Mouse (Mus musculus) small intestine, adult 2 months (tissue): ENCODE measurements at regions not wholly inside any gene's neighbourhood (a gene's known extent, or its start where the extent isn't known, plus 50 kb on each side); places are given as distances from the start of the nearest gene placed in this dataset.

Source experiments
- CTCF ChIP-seq: fragments of 200-500 bp; IDR thresholded peaks from 2 replicates; pipeline ENCODE4 v1.5.1; 2012; ENCODE audit warnings: low read depth, mild to moderate bottlenecking, control low read depth, inconsistent platforms, low read length, moderate library complexity, mixed read lengths; ENCODE audit not compliant: insufficient replicate concordance, insufficient read length; ENCODE audit errors: extremely low read depth
- POLR2A ChIP-seq: fragments of 200-500 bp; IDR thresholded peaks from 2 replicates; pipeline ENCODE4 v1.6.1; 2012; ENCODE audit warnings: low read depth, mild to moderate bottlenecking, control low read depth, inconsistent platforms, low read length, moderate library complexity

GRCm38 (mm10) chr8:88948328-88948727 lies 95.6 kb downstream of the Sall1 start:
- no peak for TF ChIP-seq CTCF
- no peak for TF ChIP-seq POLR2A
